Mouse (Mus musculus): ENCODE measurements at regions not wholly inside any gene's neighbourhood (a gene's known extent, or its start where the extent isn't known, plus 50 kb on each side); places are given as distances from the start of the nearest gene placed in this dataset.
A peak's percentile ranks its signal among the peaks of the same experiment; 100 is the strongest.

- 94% methylated on average over 2 of the region's 2 CpGs for WGBS
- DNase-seq (ENCODE audit: low spot score) (no peak), ATAC-seq (no peak)
- H3K4me3 ChIP-seq (ENCODE audit: low read depth, low read length), result no peak overlapping the region
- H3K36me3 ChIP-seq (ENCODE audit: control insufficient read depth, insufficient read depth, low read length), result no peaks in the 10 kb centered on the region
- no peaks in the 10 kb centered on the region for H3K4me1 ChIP-seq (ENCODE audit: control insufficient read depth, insufficient read depth, low read length)
- no peaks in the 10 kb centered on the region for H3K27me3 ChIP-seq (replicated peaks; ENCODE audit: control insufficient read depth, insufficient read depth, low read length)
- no peaks in the 10 kb centered on the region for H3K9me3 ChIP-seq (replicated peaks; ENCODE audit: control insufficient read depth, low read length)
- H3K27ac ChIP-seq (ENCODE audit: low read depth, low read length), result no peak overlapping the region
- H3K9ac ChIP-seq (ENCODE audit: low read length), result no peak overlapping the region
- H3K4me2 ChIP-seq (ENCODE audit: low read length), result no peak overlapping the region
These were observed 51.8 kb upstream of the 1190002N15Rik start for GRCm38 (mm10) chr9:94589672-94590071.

GRCm38 (mm10) chr9:94604993-94605392 lies 64.7 kb upstream of the Slc9a9 start:
- H3K4me2 ChIP-seq (ENCODE audit: low read length), result no peak overlapping the region
- WGBS, result 88% methylated on average over 2 of the region's 2 CpGs
- no peak overlapping the region for H3K4me3 ChIP-seq (ENCODE audit: low read depth, low read length)
- ATAC-seq (no peak), DNase-seq (ENCODE audit: low spot score) (no peak)
- H3K4me1 ChIP-seq (ENCODE audit: control insufficient read depth, insufficient read depth, low read length), result no peaks in the 10 kb centered on the region
- H3K36me3 ChIP-seq (ENCODE audit: control insufficient read depth, insufficient read depth, low read length), result no peaks in the 10 kb centered on the region
- H3K9ac ChIP-seq (ENCODE audit: low read length), result no peak overlapping the region
- no peaks in the 10 kb centered on the region for H3K27me3 ChIP-seq (replicated peaks; ENCODE audit: control insufficient read depth, insufficient read depth, low read length)
- no peak overlapping the region for H3K27ac ChIP-seq (ENCODE audit: low read depth, low read length)
- no peaks in the 10 kb centered on the region for H3K9me3 ChIP-seq (replicated peaks; ENCODE audit: control insufficient read depth, low read length)

- Histone ChIP-seq H3K4me1 (ENCODE audit: control insufficient read depth, insufficient read depth, low read length) (peaks cover 6% of the 10 kb centered on the region; the same call in 1 of the 2 replicates), H3K4me3 (ENCODE audit: low read depth, low read length) (no peak overlapping the region), H3K9me3 (replicated peaks; ENCODE audit: control insufficient read depth, low read length) (no peaks in the 10 kb centered on the region), H3K4me2 (ENCODE audit: low read length) (no peak overlapping the region), H3K36me3 (ENCODE audit: control insufficient read depth, insufficient read depth, low read length) (no peaks in the 10 kb centered on the region), H3K27ac (ENCODE audit: low read depth, low read length) (no peak overlapping the region), H3K27me3 (replicated peaks; ENCODE audit: control insufficient read depth, insufficient read depth, low read length) (no peaks in the 10 kb centered on the region), H3K9ac (ENCODE audit: low read length) (no peak overlapping the region)
- 82% methylated on average over 2 of the region's 2 CpGs for WGBS
- ATAC-seq (no peak), DNase-seq (ENCODE audit: low spot score) (no peak)
These were observed 63.3 kb upstream of the Slc9a9 start for GRCm38 (mm10) chr9:94606422-94606821.

GRCm38 (mm10) chr9:94607011-94607749 lies 62.5 kb upstream of the Slc9a9 start:
- whole genome bisulfite sequencing, result 86% methylated on average over 13 of the region's 13 CpGs

GRCm38 (mm10) chr9:94607750-94608106 lies 62.0 kb upstream of the Slc9a9 start:
- no peak overlapping the region for H3K9ac ChIP-seq (ENCODE audit: low read length)

More at GRCm38 (mm10) chr9:94607011-94607749, 62.5 kb upstream of the Slc9a9 start:
- Histone ChIP-seq H3K27me3 (replicated peaks; ENCODE audit: control insufficient read depth, insufficient read depth, low read length) (no peaks in the 10 kb centered on the region), H3K27ac (ENCODE audit: low read depth, low read length) (no peak overlapping the region), H3K9ac (ENCODE audit: low read length) (no peak overlapping the region), H3K36me3 (ENCODE audit: control insufficient read depth, insufficient read depth, low read length) (no peaks in the 10 kb centered on the region), H3K4me2 (ENCODE audit: low read length) (no peak overlapping the region), H3K4me3 (ENCODE audit: low read depth, low read length) (no peak overlapping the region), H3K9me3 (replicated peaks; ENCODE audit: control insufficient read depth, low read length) (no peaks in the 10 kb centered on the region), H3K4me1 (ENCODE audit: control insufficient read depth, insufficient read depth, low read length) (peaks cover 6% of the 10 kb centered on the region; the same call in 1 of the 2 replicates)
- DNase-seq (ENCODE audit: low spot score), result no peak
- no peak for ATAC-seq

GRCm38 (mm10) chr9:94610101-94610500 lies 59.6 kb upstream of the Slc9a9 start:
- ATAC-seq (no peak), DNase-seq (ENCODE audit: low spot score) (no peak)
- H3K36me3 ChIP-seq (ENCODE audit: control insufficient read depth, insufficient read depth, low read length), result no peaks in the 10 kb centered on the region
- peaks cover 6% of the 10 kb centered on the region; the same call in 1 of the 2 replicates for H3K4me1 ChIP-seq (ENCODE audit: control insufficient read depth, insufficient read depth, low read length)
- 35% methylated on average over 3 of the region's 3 CpGs for WGBS
- H3K4me2 ChIP-seq (ENCODE audit: low read length), result no peak overlapping the region
- no peak overlapping the region for H3K9ac ChIP-seq (ENCODE audit: low read length)
- no peak overlapping the region for H3K4me3 ChIP-seq (ENCODE audit: low read depth, low read length)
- no peaks in the 10 kb centered on the region for H3K27me3 ChIP-seq (replicated peaks; ENCODE audit: control insufficient read depth, insufficient read depth, low read length)
- H3K9me3 ChIP-seq (replicated peaks; ENCODE audit: control insufficient read depth, low read length), result no peaks in the 10 kb centered on the region
- no peak overlapping the region for H3K27ac ChIP-seq (ENCODE audit: low read depth, low read length)

More at GRCm38 (mm10) chr9:94607750-94608106, 62.0 kb upstream of the Slc9a9 start:
- H3K4me2 ChIP-seq (ENCODE audit: low read length), result no peak overlapping the region
- H3K36me3 ChIP-seq (ENCODE audit: control insufficient read depth, insufficient read depth, low read length), result no peaks in the 10 kb centered on the region
- H3K9me3 ChIP-seq (replicated peaks; ENCODE audit: control insufficient read depth, low read length), result no peaks in the 10 kb centered on the region
- no peak overlapping the region for H3K4me3 ChIP-seq (ENCODE audit: low read depth, low read length)
- peaks cover 6% of the 10 kb centered on the region; the same call in 1 of the 2 replicates for H3K4me1 ChIP-seq (ENCODE audit: control insufficient read depth, insufficient read depth, low read length)
- no peaks in the 10 kb centered on the region for H3K27me3 ChIP-seq (replicated peaks; ENCODE audit: control insufficient read depth, insufficient read depth, low read length)
- H3K27ac ChIP-seq (ENCODE audit: low read depth, low read length), result no peak overlapping the region
- no peak for DNase-seq (ENCODE audit: low spot score)
- no peak for ATAC-seq
- WGBS, result 85% methylated on average over 2 of the region's 2 CpGs

- H3K27me3 ChIP-seq (replicated peaks; ENCODE audit: control insufficient read depth, insufficient read depth, low read length), result no peaks in the 10 kb centered on the region
- DNase-seq (ENCODE audit: low spot score), result peak; percentile 81
- H3K4me2 ChIP-seq (ENCODE audit: low read length), result no peak overlapping the region
- no peaks in the 10 kb centered on the region for H3K36me3 ChIP-seq (ENCODE audit: control insufficient read depth, insufficient read depth, low read length)
- WGBS, result 17% methylated on average over 5 of the region's 5 CpGs
- no peak overlapping the region for H3K4me3 ChIP-seq (ENCODE audit: low read depth, low read length)
- peak; percentile 66 for ATAC-seq
- no peak overlapping the region for H3K27ac ChIP-seq (ENCODE audit: low read depth, low read length)
- H3K9ac ChIP-seq (ENCODE audit: low read length), result no peak overlapping the region
- no peaks in the 10 kb centered on the region for H3K9me3 ChIP-seq (replicated peaks; ENCODE audit: control insufficient read depth, low read length)
- peaks cover 6% of the 10 kb centered on the region; the same call in 1 of the 2 replicates for H3K4me1 ChIP-seq (ENCODE audit: control insufficient read depth, insufficient read depth, low read length)
These were observed 58.9 kb upstream of the Slc9a9 start for GRCm38 (mm10) chr9:94610600-94611337.

- Histone ChIP-seq H3K4me3 (ENCODE audit: low read depth, low read length) (no peak overlapping the region), H3K27ac (ENCODE audit: low read depth, low read length) (no peak overlapping the region), H3K4me1 (ENCODE audit: control insufficient read depth, insufficient read depth, low read length) (peaks cover 6% of the 10 kb centered on the region; the same call in 1 of the 2 replicates), H3K9me3 (replicated peaks; ENCODE audit: control insufficient read depth, low read length) (no peaks in the 10 kb centered on the region), H3K9ac (ENCODE audit: low read length) (no peak overlapping the region), H3K36me3 (ENCODE audit: control insufficient read depth, insufficient read depth, low read length) (no peaks in the 10 kb centered on the region), H3K27me3 (replicated peaks; ENCODE audit: control insufficient read depth, insufficient read depth, low read length) (no peaks in the 10 kb centered on the region), H3K4me2 (ENCODE audit: low read length) (no peak overlapping the region)
- DNase-seq (ENCODE audit: low spot score) (peak; percentile 88), ATAC-seq (peak; percentile 81)
- 53% methylated on average over 6 of the region's 6 CpGs for WGBS
These were observed 55.6 kb upstream of the Slc9a9 start for GRCm38 (mm10) chr9:94613891-94614671.
